Mouse (Mus musculus) G1E (cell line): ENCODE measurements at regions not wholly inside any gene's neighbourhood (a gene's known extent, or its start where the extent isn't known, plus 50 kb on each side); places are given as distances from the start of the nearest gene placed in this dataset.

ENCODE experiments used
- ATAC-seq: 2 replicates; pipeline ENCODE4 v1.8.0; 2016; ENCODE audit warnings: mild to moderate bottlenecking; ENCODE audit not compliant: insufficient number of reproducible peaks, poor library complexity, low FRiP score, severe bottlenecking; ENCODE audit errors: extremely low read depth
- DNase-seq: peaks from one replicate; pipeline ENCODE4 v3.0.0; 2012; ENCODE audit warnings: low spot score
- H3K27me3 ChIP-seq: 2 replicates; pipeline ENCODE4 v1.6.1; 2012; ENCODE audit warnings: mild to moderate bottlenecking, low read length, inconsistent platforms; ENCODE audit not compliant: insufficient read depth
- H3K36me3 ChIP-seq: replicated peaks from 2 replicates; pipeline ENCODE3; 2012; ENCODE audit warnings: mild to moderate bottlenecking, inconsistent platforms
- H3K4me1 ChIP-seq: 2 replicates; pipeline ENCODE4 v1.6.1; 2012; ENCODE audit warnings: low read depth, low read length, inconsistent platforms, mixed read lengths; ENCODE audit not compliant: insufficient read depth
- H3K4me3 ChIP-seq: 2 replicates; pipeline ENCODE4 v1.5.1; 2012; ENCODE audit warnings: low read depth, mild to moderate bottlenecking, inconsistent platforms, low read length, moderate library complexity, mixed read lengths
- H3K9me3 ChIP-seq: replicated peaks from 2 replicates; pipeline ENCODE4 v1.6.1; 2012; ENCODE audit warnings: inconsistent platforms
- CTCF ChIP-seq: IDR thresholded peaks from 2 replicates; pipeline ENCODE4 v1.5.1; 2012; ENCODE audit warnings: low read depth, low read length, inconsistent platforms, mixed read lengths
- GATA1 ChIP-seq: IDR thresholded peaks from 2 replicates; pipeline ENCODE4 v1.6.1; 2012; ENCODE audit warnings: borderline replicate concordance, low read length, inconsistent platforms, mixed read lengths
- GATA2 ChIP-seq: IDR thresholded peaks from 2 replicates; pipeline ENCODE4 v1.6.1; 2012; ENCODE audit warnings: low read depth, low read length, inconsistent platforms, borderline replicate concordance
- POLR2AphosphoS5 ChIP-seq: IDR thresholded peaks from 2 replicates; pipeline ENCODE4 v1.6.1; 2012; ENCODE audit warnings: low read depth, low read length, inconsistent platforms; ENCODE audit not compliant: insufficient replicate concordance
- TAL1 ChIP-seq: conservative IDR thresholded peaks from 2 replicates; pipeline ENCODE4 v1.6.1; 2012; ENCODE audit warnings: low read depth, low read length, inconsistent platforms, mixed read lengths

DNA sequence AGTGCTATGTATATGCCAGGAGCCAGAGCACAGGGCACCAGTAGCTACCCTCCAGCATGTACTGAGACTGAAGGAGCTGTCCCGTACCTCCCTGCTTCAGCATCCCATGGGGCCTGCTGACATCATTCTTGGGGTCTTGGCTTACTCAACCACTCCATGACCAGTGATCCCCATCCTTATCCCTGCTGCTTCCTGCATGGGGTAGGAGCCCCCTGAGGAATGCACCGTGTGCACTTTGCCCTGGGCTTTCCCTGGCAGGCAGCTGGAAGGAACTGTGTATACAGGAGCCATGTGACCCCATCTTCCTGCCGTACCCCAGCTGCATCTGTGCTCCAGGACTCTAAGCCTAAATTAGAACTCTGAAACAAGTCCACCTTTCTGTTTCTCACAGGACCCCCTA lies 70.3 kb upstream of the Ccnd1 start:
- H3K4me1 ChIP-seq, result no peaks in the 10 kb centered on the region
- no peak for ATAC-seq
- H3K36me3 ChIP-seq, result no peaks in the 10 kb centered on the region
- no peaks in the 10 kb centered on the region for H3K9me3 ChIP-seq
- no peak for DNase-seq
- no peak overlapping the region for H3K4me3 ChIP-seq
- H3K27me3 ChIP-seq, result peaks cover 7% of the 10 kb centered on the region; the same call in 1 of the 2 replicates
- no peak for TF ChIP-seq CTCF
- no peak for TF ChIP-seq GATA2
- no peak for TF ChIP-seq GATA1
- no peak for TF ChIP-seq POLR2AphosphoS5
- TF ChIP-seq TAL1, result no peak

DNA sequence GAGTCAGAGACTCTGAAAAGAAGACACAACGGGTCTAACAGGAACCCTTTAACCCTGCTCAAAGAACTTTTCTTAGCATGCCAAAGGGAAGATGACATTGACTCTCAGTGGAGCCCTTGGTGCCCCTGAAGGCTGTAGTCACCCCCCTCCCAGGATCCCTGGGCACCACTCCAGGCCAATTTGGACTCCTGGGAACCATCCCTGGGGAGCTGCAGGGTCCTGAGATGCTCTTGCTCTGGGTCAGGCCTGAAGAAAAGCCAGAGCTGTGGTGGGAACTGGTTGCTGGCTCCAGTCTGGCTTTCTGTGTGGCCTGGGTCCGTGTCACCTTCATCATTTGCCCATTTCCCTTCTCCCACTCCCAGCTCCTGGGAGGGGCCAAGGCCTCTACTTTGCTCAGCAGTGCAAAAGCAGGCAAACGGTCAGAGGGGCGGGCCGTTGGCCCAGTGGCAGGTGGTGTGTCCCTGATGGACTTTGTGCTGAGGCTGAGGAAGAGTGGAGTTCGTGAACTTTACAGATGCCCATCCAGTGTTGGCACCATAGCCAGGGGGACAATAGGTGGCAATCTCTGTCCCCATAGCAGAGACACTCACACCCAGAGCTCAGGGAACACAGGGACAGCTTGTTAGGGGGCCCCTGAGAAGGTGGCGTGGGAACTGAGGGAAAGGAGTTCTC lies 69.1 kb upstream of the Ccnd1 start:
- Histone ChIP-seq H3K4me1 (no peaks in the 10 kb centered on the region), H3K9me3 (no peaks in the 10 kb centered on the region), H3K4me3 (no peak overlapping the region), H3K36me3 (no peaks in the 10 kb centered on the region), H3K27me3 (peaks cover 8% of the 10 kb centered on the region; the same call in 1 of the 2 replicates)
- TF ChIP-seq POLR2AphosphoS5 (no peak), GATA1 (no peak), CTCF (no peak), TAL1 (no peak), GATA2 (no peak)
- no peak for DNase-seq
- no peak for ATAC-seq

DNA sequence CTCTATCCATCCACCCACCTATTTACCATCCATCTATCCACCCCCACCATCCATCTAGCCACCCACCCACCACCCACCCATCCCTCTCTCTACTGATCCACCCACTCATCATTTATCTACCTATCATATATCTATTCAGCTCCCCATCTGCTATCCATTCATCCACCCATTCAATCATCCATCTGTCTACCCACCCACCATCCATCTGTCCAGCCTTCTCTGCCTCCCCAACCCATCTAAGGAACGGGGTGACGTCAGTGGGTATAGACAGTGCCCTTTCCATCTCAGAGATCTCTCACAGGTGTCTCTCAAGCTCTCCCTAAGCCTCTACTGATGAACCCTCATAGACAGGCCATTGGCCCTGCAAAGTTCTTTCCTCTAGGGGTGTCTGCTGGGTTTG lies 67.5 kb upstream of the Ccnd1 start:
- no peak for TF ChIP-seq POLR2AphosphoS5
- no peak for TF ChIP-seq CTCF
- TF ChIP-seq GATA1, result no peak
- no peak for TF ChIP-seq GATA2
- no peak for TF ChIP-seq TAL1

DNA sequence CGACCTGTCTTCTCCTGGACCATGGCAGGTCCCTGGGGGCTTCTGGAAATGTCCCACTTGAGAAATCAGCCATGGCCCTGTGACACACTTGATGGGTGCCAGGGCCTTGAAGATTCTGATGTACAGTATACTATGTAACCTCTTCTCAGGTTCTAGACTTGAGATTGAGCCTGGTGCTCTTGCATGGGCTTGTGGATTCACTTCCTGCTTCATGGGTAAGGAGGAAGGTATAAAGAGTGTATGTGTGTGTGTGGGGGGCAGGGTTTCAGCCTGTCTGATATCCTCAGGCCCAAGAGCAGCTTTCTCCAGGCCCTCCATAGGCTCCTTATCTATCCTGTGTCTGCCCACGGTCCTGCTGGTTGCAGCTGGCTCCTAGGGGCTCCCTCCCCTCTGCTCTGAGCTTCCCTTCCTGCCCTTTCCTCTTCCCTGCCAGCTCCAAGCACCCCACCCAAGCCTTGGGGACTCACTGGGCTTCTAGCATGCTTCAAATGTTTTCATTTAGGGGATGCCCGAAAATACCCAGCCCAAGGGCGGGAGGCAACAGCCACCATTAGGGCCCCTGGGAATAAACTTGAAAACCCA lies 61.9 kb upstream of the Ccnd1 start:
- Histone ChIP-seq H3K27me3 (peaks cover 3% of the 10 kb centered on the region; the same call in 1 of the 2 replicates), H3K4me3 (no peak overlapping the region), H3K4me1 (no peaks in the 10 kb centered on the region), H3K36me3 (no peaks in the 10 kb centered on the region), H3K9me3 (no peaks in the 10 kb centered on the region)
- DNase-seq (no peak), ATAC-seq (no peak)
- no peak for TF ChIP-seq POLR2AphosphoS5
- no peak for TF ChIP-seq TAL1
- TF ChIP-seq GATA1, result no peak
- TF ChIP-seq GATA2, result no peak
- no peak for TF ChIP-seq CTCF

More for the DNA sequence above, 67.5 kb upstream of the Ccnd1 start:
- Histone ChIP-seq H3K4me3 (no peak overlapping the region), H3K9me3 (no peaks in the 10 kb centered on the region), H3K27me3 (peaks cover 10% of the 10 kb centered on the region; the same call in 1 of the 2 replicates), H3K4me1 (no peaks in the 10 kb centered on the region), H3K36me3 (no peaks in the 10 kb centered on the region)
- ATAC-seq (no peak), DNase-seq (no peak)

DNA sequence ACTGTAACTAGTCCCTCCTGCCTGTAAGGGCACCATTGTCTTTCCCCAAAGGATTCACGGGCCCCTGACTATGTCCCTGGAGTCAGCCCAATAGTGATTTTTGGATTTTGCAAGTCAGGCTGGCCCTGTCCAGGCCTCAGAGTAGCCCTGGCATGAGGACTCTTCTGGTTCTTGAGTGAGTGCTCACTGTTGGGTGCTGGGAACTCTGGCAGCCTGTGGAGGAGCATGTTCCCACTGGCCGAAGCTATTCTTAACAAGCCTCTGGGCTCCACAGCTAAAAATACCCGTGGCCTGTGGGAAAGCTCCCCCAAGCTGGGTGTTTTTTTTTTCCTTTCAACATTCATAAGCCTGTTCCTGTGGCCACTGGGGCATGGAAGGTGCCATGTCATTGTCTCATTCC lies 60.0 kb upstream of the Ccnd1 start:
- ATAC-seq (no peak), DNase-seq (no peak)
- Histone ChIP-seq H3K4me3 (no peak overlapping the region), H3K9me3 (no peaks in the 10 kb centered on the region), H3K27me3 (peaks cover 3% of the 10 kb centered on the region; the same call in 1 of the 2 replicates), H3K4me1 (no peaks in the 10 kb centered on the region), H3K36me3 (no peaks in the 10 kb centered on the region)
- TF ChIP-seq GATA2, result no peak
- TF ChIP-seq POLR2AphosphoS5, result no peak
- TF ChIP-seq CTCF, result no peak
- no peak for TF ChIP-seq GATA1
- TF ChIP-seq TAL1, result no peak

DNA sequence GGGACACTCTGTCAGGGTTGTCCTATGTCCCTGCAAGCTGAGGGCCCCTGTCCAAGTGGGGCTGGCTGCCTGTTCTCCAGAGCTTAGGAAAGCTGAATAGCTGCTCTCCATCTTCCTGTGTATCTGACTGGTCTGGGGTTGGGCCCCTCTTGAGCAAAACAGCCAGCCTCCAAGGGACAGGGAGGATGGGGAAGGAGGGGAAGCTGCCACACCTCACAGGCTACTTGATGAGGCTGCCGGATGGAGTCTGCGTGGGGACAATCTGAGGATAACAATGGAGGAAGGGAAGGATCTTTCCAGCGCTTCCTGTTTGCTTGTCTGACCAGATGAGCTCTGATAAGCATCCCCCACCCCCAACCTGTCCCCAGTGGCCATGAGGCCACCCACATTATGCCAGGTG lies 57.1 kb upstream of the Ccnd1 start:
- DNase-seq (no peak), ATAC-seq (no peak)
- Histone ChIP-seq H3K36me3 (no peaks in the 10 kb centered on the region), H3K4me1 (no peaks in the 10 kb centered on the region), H3K27me3 (peaks cover 4% of the 10 kb centered on the region), H3K9me3 (no peaks in the 10 kb centered on the region), H3K4me3 (no peak overlapping the region)
- TF ChIP-seq TAL1 (no peak), CTCF (no peak), GATA2 (no peak), POLR2AphosphoS5 (no peak), GATA1 (no peak)
